Mouse (Mus musculus) testis, adult 2 months (tissue): ENCODE results near the gene Pafah2.

Source experiments
- CTCF ChIP-seq: fragments of 200-500 bp; IDR thresholded peaks from 2 replicates; pipeline ENCODE4 v1.5.1; 2012; ENCODE audit warnings: low read depth, mild to moderate bottlenecking, inconsistent platforms, low read length, moderate library complexity; ENCODE audit not compliant: control insufficient read depth, insufficient read depth, insufficient replicate concordance
- POLR2A ChIP-seq: fragments of 200-500 bp; IDR thresholded peaks from 2 replicates; pipeline ENCODE4 v1.6.1; 2012; ENCODE audit warnings: low read depth, mild to moderate bottlenecking, inconsistent platforms, low read length, moderate library complexity; ENCODE audit not compliant: control insufficient read depth

DNA sequence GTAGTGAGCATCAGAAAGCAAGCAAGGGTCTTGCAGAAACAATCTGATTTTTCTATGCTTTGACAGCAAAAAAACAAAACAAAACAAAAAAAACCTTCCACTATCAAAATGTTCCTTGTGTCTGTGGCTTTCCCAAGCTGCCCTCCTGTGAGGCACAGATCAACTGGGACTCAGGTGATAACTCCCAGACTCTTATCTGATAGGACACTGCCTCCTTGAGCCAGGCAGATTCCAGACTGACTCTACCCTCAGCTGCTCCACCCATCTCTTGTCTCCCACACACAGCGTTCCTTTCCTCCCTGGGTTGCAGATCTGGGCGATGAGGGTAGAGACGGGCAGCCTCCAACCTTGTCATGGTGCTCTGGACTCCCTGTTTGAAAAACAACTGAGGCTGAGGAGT is 43.0 kb downstream of the Pafah2 start:
- TF ChIP-seq CTCF (no peak), POLR2A (no peak)
